Mouse (Mus musculus): Measurements from ENCODE around the gene Rassf4.

The Rassf4 gene

GRCm38 (mm10) chr6:116671768-116672167 is 2.0 kb downstream of the Rassf4 start:
- DNase-seq (ENCODE audit: low read depth, low spot score), result no peak

- no peak for DNase-seq (ENCODE audit: low read depth, low spot score)
These were observed 2.7 kb downstream of the Rassf4 start for GRCm38 (mm10) chr6:116671031-116671430.

- DNase-seq (ENCODE audit: low read depth, low spot score), result no peak
These were observed 3.6 kb downstream of the Rassf4 start for GRCm38 (mm10) chr6:116670144-116670543.

GRCm38 (mm10) chr6:116668682-116669470 is 4.9 kb downstream of the Rassf4 start:
- no peak for DNase-seq (ENCODE audit: low read depth, low spot score)

- DNase-seq (ENCODE audit: low read depth, low spot score), result no peak
These were observed 6.4 kb downstream of the Rassf4 start for GRCm38 (mm10) chr6:116667382-116667781.

- no peak for DNase-seq (ENCODE audit: low read depth, low spot score)
These were observed 6.9 kb downstream of the Rassf4 start for GRCm38 (mm10) chr6:116666892-116667291.

GRCm38 (mm10) chr6:116666085-116666750 is 7.5 kb downstream of the Rassf4 start:
- DNase-seq (ENCODE audit: low read depth, low spot score), result no peak

GRCm38 (mm10) chr6:116664830-116665229 is 8.9 kb downstream of the Rassf4 start:
- no peak for DNase-seq (ENCODE audit: low read depth, low spot score)

GRCm38 (mm10) chr6:116664031-116664430 is 9.7 kb downstream of the Rassf4 start:
- no peak for DNase-seq (ENCODE audit: low read depth, low spot score)

- DNase-seq (ENCODE audit: low read depth, low spot score), result no peak
These were observed 10.4 kb downstream of the Rassf4 start for GRCm38 (mm10) chr6:116663364-116663763.

GRCm38 (mm10) chr6:116653684-116654454 is 19.9 kb downstream of the Rassf4 start:
- DNase-seq (ENCODE audit: low read depth, low spot score), result no peak

GRCm38 (mm10) chr6:116653191-116653590 is 20.6 kb downstream of the Rassf4 start:
- no peak for DNase-seq (ENCODE audit: low read depth, low spot score)

GRCm38 (mm10) chr6:116651437-116652118 is 22.2 kb downstream of the Rassf4 start:
- DNase-seq (ENCODE audit: low read depth, low spot score), result no peak

GRCm38 (mm10) chr6:116650406-116650805 is 23.3 kb downstream of the Rassf4 start, which contains the start of gene Depp1:
TSS of gene Depp1 (plus strand) at chr6:116650609.
- no peak for DNase-seq (ENCODE audit: low read depth, low spot score)

- DNase-seq (ENCODE audit: low read depth, low spot score), result no peak
These were observed 23.9 kb downstream of the Rassf4 start for GRCm38 (mm10) chr6:116649811-116650210.

- no peak for DNase-seq (ENCODE audit: low read depth, low spot score)
These were observed 26.0 kb downstream of the Rassf4 start for GRCm38 (mm10) chr6:116647763-116648162.

GRCm38 (mm10) chr6:116644335-116644734 is 29.4 kb downstream of the Rassf4 start:
- no peak for DNase-seq (ENCODE audit: low read depth, low spot score)

- DNase-seq (ENCODE audit: low read depth, low spot score), result no peak
These were observed 29.9 kb downstream of the Rassf4 start for GRCm38 (mm10) chr6:116643881-116644280.

- DNase-seq (ENCODE audit: low read depth, low spot score), result peak; percentile 77
These were observed 30.8 kb downstream of the Rassf4 start for GRCm38 (mm10) chr6:116642942-116643341.

GRCm38 (mm10) chr6:116639663-116640062 is 34.1 kb downstream of the Rassf4 start:
- DNase-seq (ENCODE audit: low read depth, low spot score), result no peak

GRCm38 (mm10) chr6:116638871-116639270 is 34.9 kb downstream of the Rassf4 start:
- no peak for DNase-seq (ENCODE audit: low read depth, low spot score)

- no peak for DNase-seq (ENCODE audit: low read depth, low spot score)
These were observed 36.3 kb downstream of the Rassf4 start for GRCm38 (mm10) chr6:116637496-116637895.

Data from telencephalon, adult 2 months (tissue).